Mouse (Mus musculus) gastrocnemius, adult 18-20 months (tissue): Measurements from ENCODE around the gene Igf1r. TPM values are rescaled to one million over a fixed set of nuclear protein-coding genes. Genes with fewer than 3 reads are reported as not detected.

Experiments
- total RNA-seq, 2 experiments: library from RNA; stranded (reverse); gene quantifications; 2 replicates each; pipeline ENCODE4 v1.2.3; 2021

The Igf1r gene
- total RNA-seq, 2 experiments from 2014 or later, result 6.9 to 8.1 TPM

Other genes starting within 250 kb of the Igf1r start
- 100 to 1,000 TPM; 384 to 452 TPM for gene Synm, start 193.1 kb upstream of the Igf1r start, total RNA-seq